Mouse (Mus musculus): Measurements from ENCODE around the gene Avil.

- no peak for TF ChIP-seq CTCF (IDR thresholded peaks at IDR 0.05; ENCODE audit: insufficient read depth, low read depth, low read length)
- no peak for TF ChIP-seq POLR2A (IDR thresholded peaks at IDR 0.05; ENCODE audit: insufficient read depth, low read depth, low read length)
Observed at GRCm38 (mm10) chr10:126979121-126979635, 21.3 kb upstream of the Avil start.

All from olfactory bulb, adult 2 months (tissue).